Mouse (Mus musculus) forebrain, embryonic 12.5 days (tissue): ENCODE measurements at regions not wholly inside any gene's neighbourhood (a gene's known extent, or its start where the extent isn't known, plus 50 kb on each side); places are given as distances from the start of the nearest gene placed in this dataset.
A peak's percentile ranks its signal among the peaks of the same experiment; 100 is the strongest.
"Not testable (repeated sequence)": the region's sequence is repeated elsewhere in the genome, so short reads cannot be mapped to it uniquely, and the experiment has no call there.

ENCODE experiments used
- ATAC-seq: fragments of 200-750 bp; cut with Nextera tagmentation; 2 replicates; pipeline ENCODE4 v1.8.0; 2017; ENCODE audit warnings: moderate TSS enrichment; ENCODE audit not compliant: low FRiP score
- H3K27ac ChIP-seq: fragments of 300-500 bp; sonication (generic); 2 replicates; pipeline ENCODE4 v1.5.1; 2016; ENCODE audit warnings: mild to moderate bottlenecking
- H3K27me3 ChIP-seq: fragments of 300-500 bp; sonication (generic); 2 replicates; pipeline ENCODE4 v1.6.1; 2016; ENCODE audit warnings: mild to moderate bottlenecking
- H3K36me3 ChIP-seq: fragments of 300-500 bp; sonication (generic); replicated peaks from 2 replicates; pipeline ENCODE4 v1.6.1; 2016; ENCODE audit warnings: mild to moderate bottlenecking
- H3K4me1 ChIP-seq: fragments of 300-500 bp; sonication (generic); 2 replicates; pipeline ENCODE4 v1.6.1; 2016
- H3K4me2 ChIP-seq: fragments of 300-500 bp; sonication (generic); 2 replicates; pipeline ENCODE4 v1.6.1; 2016; ENCODE audit warnings: mild to moderate bottlenecking, moderate library complexity
- H3K4me3 ChIP-seq: fragments of 300-500 bp; sonication (generic); replicated peaks from 2 replicates; pipeline ENCODE4 v1.5.1; 2016; ENCODE audit warnings: mild to moderate bottlenecking
- H3K9ac ChIP-seq: fragments of 300-500 bp; sonication (generic); 2 replicates; pipeline ENCODE4 v1.6.1; 2016; ENCODE audit warnings: mild to moderate bottlenecking
- H3K9me3 ChIP-seq: fragments of 300-500 bp; sonication (generic); 2 replicates; pipeline ENCODE4 v1.6.1; 2016
- WGBS: fragments of 180-500 bp; shearing (Covaris S2); methylation state at CpG from one replicate; pipeline ENCODE4 v1.1.7; 2016; 5-methylcytosine and 5-hydroxymethylcytosine counted together

DNA sequence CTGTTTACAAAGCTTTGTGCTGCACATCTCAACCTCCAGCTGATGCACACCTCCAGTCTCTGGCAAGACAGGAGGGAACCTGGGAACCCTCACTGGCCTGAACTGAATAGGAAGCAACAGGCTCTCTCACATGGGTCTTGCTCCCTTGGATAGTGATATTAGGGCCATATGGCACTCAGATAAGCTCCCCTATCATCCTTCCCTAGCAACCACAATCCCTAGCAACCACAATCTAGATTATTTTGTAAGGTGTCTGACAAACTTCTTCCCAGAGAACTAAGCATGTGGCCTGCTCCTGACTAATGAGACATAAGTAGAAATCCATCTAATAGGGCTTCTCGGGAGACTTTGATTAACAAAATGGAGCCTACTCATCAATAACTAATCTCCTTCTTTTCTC lies 253.1 kb upstream of the Ercc4 start:
- Histone ChIP-seq H3K4me1 (no peaks in the 10 kb centered on the region), H3K27ac (no peak overlapping the region), H3K27me3 (no peaks in the 10 kb centered on the region), H3K4me3 (no peak overlapping the region), H3K9me3 (no peaks in the 10 kb centered on the region), H3K4me2 (no peak overlapping the region), H3K36me3 (no peaks in the 10 kb centered on the region), H3K9ac (no peak overlapping the region)
- ATAC-seq = no peak
- WGBS = 72% methylated on average over 1 of the region's 1 CpGs

DNA sequence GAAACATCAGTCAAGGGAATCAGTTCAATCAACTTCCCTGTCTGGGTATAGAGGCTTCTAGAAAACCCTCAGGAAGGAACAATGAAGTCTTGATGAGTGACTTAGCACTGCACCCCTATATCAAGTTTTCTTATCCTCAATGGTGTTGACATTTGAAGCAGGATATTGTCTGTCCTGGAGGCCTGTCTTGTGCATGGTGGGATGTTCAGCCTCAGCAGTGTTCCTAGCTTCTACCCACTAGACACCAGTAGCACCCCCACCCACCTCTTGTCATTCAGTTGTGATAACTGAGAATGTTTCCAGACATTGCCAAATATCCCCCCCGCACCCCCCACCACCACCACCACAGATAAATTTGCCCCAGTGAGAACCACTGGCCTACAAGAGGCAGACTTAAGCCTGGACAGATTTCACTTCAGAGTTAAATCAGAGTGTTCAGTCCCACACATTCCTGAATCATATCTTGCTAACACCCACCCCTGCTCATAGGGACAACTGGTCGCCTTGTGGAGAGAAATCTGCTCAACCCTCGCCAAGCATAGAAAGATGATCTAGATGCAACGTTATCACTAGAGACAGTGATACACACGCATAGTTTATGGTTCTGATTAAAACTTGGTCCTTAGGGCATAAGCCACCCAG lies 249.6 kb upstream of the Ercc4 start:
- Histone ChIP-seq H3K4me3 (no peak overlapping the region), H3K27me3 (no peaks in the 10 kb centered on the region), H3K9me3 (no peaks in the 10 kb centered on the region), H3K27ac (no peak overlapping the region), H3K9ac (no peak overlapping the region), H3K36me3 (no peaks in the 10 kb centered on the region), H3K4me1 (no peaks in the 10 kb centered on the region), H3K4me2 (no peak overlapping the region)
- no peak for ATAC-seq
- 95% methylated on average over 5 of the region's 5 CpGs for WGBS

DNA sequence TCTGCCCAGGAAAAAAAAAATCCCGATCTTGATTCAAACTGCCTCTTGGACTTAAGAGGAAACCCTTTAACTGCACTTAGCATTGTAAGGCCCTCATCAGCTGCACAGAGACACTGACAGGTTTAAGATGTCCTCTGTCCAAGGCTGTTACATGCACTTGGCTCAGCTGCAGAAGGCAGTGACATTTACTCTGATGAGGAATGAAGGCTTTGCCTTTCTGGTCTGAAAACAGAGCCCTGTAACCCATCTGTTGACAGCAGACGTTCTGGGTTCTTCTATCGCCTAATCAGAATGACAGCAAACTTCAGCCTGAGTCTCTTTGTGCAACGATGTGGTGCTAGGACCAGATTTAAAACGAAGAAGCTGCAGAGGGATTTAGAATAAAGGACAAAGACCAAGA lies 246.9 kb upstream of the Ercc4 start:
- ATAC-seq = no peak
- H3K4me1 ChIP-seq = no peaks in the 10 kb centered on the region
- H3K27me3 ChIP-seq = no peaks in the 10 kb centered on the region
- no peak overlapping the region for H3K9ac ChIP-seq
- no peaks in the 10 kb centered on the region for H3K36me3 ChIP-seq
- no peaks in the 10 kb centered on the region for H3K9me3 ChIP-seq
- no peak overlapping the region for H3K4me3 ChIP-seq
- H3K27ac ChIP-seq = no peak overlapping the region
- 78% methylated on average over 5 of the region's 5 CpGs for WGBS
- H3K4me2 ChIP-seq = no peak overlapping the region

DNA sequence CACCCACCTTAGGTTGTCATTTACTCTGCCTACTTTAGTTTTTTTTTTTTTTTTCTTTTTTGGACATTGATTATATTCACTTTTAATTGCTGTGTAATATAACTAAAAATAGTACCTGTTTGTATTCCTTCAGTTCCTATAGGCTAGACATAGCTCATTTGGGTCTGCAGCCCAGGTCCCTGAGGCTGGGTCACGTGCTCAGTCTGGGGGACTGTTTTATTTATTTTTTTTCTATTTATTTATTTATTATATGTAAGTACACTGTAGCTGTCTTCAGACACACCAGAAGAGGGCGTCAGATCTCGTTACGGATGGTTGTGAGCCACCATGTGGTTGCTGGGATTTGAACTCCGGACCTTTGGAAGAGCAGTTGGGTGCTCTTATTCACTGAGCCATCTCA lies 231.2 kb upstream of the Ercc4 start:
- H3K27ac ChIP-seq, ATAC-seq, H3K4me3 ChIP-seq, H3K4me1 ChIP-seq, H3K36me3 ChIP-seq, H3K27me3 ChIP-seq, H3K9me3 ChIP-seq, H3K9ac ChIP-seq, H3K4me2 ChIP-seq: not testable (repeated sequence)
- 90% methylated on average over 5 of the region's 5 CpGs for WGBS

DNA sequence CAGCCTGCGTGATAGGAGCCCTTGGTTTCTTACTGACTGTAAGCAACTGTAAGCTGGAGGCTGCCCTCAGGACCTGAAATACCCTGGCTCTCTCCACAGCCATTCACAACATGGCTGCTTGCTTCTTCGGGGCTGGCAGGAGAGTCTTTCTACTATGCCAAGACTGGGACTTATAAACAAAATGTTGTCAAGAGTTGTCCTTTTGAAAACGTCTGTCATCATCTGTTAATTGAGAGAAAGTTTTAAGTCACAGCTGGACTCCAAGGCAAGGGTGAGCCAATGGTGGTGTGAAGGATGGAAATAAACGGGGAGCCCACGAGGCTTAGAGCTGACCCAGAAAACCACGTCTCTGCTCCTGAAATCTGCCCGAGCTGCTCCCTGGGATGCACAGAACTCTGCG lies 229.5 kb upstream of the Ercc4 start:
- H3K4me3 ChIP-seq = no peak overlapping the region
- ATAC-seq = no peak
- no peaks in the 10 kb centered on the region for H3K36me3 ChIP-seq
- peaks cover 12% of the 10 kb centered on the region for H3K4me1 ChIP-seq
- no peak overlapping the region for H3K9ac ChIP-seq
- no peaks in the 10 kb centered on the region for H3K9me3 ChIP-seq
- WGBS = 86% methylated on average over 8 of the region's 8 CpGs
- H3K27ac ChIP-seq = no peak overlapping the region
- no peaks in the 10 kb centered on the region for H3K27me3 ChIP-seq
- no peak overlapping the region for H3K4me2 ChIP-seq

DNA sequence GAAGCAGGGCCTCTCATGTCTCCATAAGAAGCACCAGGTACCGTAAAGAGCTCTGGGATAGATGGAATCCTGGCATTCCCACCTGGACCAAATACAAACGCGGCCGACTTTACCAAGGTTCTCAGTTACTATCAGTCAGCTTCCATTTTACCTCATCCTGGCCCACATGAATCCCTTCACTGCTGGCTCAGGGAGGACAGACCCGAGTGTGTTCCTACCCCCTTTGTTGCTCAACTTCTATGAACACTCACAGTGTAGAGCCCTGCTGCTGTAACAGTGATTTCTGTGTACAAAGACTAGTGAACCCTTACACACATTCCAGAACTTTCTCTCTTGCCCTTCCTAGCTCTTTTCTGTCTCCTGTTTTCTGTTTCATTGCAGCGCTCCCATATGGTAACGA lies 229.0 kb upstream of the Ercc4 start:
- H3K36me3 ChIP-seq = no peaks in the 10 kb centered on the region

DNA sequence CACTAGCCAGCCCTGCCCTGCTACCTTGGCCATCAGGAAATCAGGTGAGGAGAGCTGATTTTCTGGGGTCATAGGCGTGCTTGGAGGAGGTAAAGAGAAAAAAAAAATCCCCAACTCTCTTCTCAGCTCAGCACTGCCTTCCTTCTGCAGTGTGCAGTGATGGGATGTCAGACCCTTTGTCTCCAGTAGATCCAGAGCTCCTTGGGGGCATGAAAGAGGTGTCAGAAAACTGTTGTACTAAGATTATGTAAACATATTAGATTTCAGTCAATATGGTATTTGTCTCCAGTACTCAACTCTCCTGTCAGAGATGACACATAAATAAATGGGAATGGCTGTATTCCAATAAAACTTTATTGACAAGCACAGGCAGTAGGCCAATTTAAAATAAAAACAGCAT lies 226.8 kb upstream of the Ercc4 start:
- H3K4me1 ChIP-seq = peaks cover 28% of the 10 kb centered on the region
- H3K9me3 ChIP-seq = no peaks in the 10 kb centered on the region
- no peaks in the 10 kb centered on the region for H3K36me3 ChIP-seq
- no peaks in the 10 kb centered on the region for H3K27me3 ChIP-seq
- H3K4me3 ChIP-seq = no peak overlapping the region
- WGBS = 83% methylated on average over 1 of the region's 1 CpGs
- H3K9ac ChIP-seq = no peak overlapping the region
- H3K27ac ChIP-seq = no peak overlapping the region
- H3K4me2 ChIP-seq = no peak overlapping the region
- no peak for ATAC-seq

More for the DNA sequence above, 229.0 kb upstream of the Ercc4 start:
- H3K9ac ChIP-seq = no peak overlapping the region
- peaks cover 17% of the 10 kb centered on the region for H3K4me1 ChIP-seq
- WGBS = 92% methylated on average over 7 of the region's 7 CpGs
- no peaks in the 10 kb centered on the region for H3K27me3 ChIP-seq
- H3K9me3 ChIP-seq = no peaks in the 10 kb centered on the region
- no peak for ATAC-seq
- no peak overlapping the region for H3K27ac ChIP-seq
- H3K4me3 ChIP-seq = no peak overlapping the region
- no peak overlapping the region for H3K4me2 ChIP-seq

DNA sequence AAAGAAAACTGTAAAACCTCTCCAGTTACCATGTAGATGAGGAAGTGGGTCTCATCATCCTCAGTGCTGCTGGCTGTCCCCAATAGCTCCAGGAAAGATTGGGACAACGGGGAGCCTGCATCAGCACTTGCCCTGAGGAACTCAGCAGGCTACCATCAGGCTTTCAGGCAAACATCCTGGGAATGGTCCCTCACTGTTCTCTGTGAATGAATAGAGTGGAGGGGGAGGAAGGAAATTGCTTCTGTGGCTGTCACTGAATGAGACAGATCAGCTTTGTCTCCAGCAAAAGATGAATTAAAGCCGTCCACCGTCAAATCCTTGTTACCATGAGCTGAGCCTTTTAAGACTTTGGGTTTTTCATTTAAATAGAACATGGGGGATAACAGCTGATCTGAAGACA lies 224.9 kb upstream of the Ercc4 start:
- Histone ChIP-seq H3K4me1 (peaks cover 28% of the 10 kb centered on the region), H3K4me2 (no peak overlapping the region), H3K27ac (peak overlapping the region; percentile 59; the same call in 1 of the 2 replicates), H3K36me3 (no peaks in the 10 kb centered on the region), H3K9me3 (no peaks in the 10 kb centered on the region), H3K27me3 (no peaks in the 10 kb centered on the region), H3K9ac (no peak overlapping the region), H3K4me3 (no peak overlapping the region)
- peak; percentile 67; the same call in 1 of the 2 replicates for ATAC-seq
- WGBS = 1% methylated on average over 3 of the region's 3 CpGs

DNA sequence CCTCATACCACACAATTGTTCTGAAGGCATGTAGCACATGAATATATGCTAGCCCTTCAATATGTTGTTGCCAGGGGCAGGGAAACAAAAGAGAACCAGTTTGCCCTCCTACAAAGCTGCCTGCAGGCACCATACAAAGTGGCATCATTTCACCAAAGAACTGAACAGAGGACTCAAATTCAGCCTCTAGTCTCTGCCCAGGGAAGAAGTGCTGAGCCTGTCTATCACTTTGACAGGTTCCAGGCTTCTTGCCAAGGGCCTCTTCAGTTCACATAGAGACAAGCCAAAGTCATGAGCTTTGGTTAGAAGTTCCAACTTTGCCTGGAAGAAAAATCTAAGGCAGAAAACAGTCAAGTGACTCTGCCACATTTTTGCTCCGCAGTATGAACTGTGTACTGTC lies 223.4 kb upstream of the Ercc4 start:
- H3K4me1 ChIP-seq = peaks cover 28% of the 10 kb centered on the region
- no peak overlapping the region for H3K9ac ChIP-seq
- no peaks in the 10 kb centered on the region for H3K27me3 ChIP-seq
- H3K4me2 ChIP-seq = no peak overlapping the region
- H3K4me3 ChIP-seq = no peak overlapping the region
- H3K9me3 ChIP-seq = no peaks in the 10 kb centered on the region
- H3K27ac ChIP-seq = peak overlapping the region; percentile 31; the same call in 1 of the 2 replicates
- whole genome bisulfite sequencing = 74% methylated on average over 1 of the region's 1 CpGs
- H3K36me3 ChIP-seq = no peaks in the 10 kb centered on the region
- ATAC-seq = peak; percentile 30; the same call in 1 of the 2 replicates

DNA sequence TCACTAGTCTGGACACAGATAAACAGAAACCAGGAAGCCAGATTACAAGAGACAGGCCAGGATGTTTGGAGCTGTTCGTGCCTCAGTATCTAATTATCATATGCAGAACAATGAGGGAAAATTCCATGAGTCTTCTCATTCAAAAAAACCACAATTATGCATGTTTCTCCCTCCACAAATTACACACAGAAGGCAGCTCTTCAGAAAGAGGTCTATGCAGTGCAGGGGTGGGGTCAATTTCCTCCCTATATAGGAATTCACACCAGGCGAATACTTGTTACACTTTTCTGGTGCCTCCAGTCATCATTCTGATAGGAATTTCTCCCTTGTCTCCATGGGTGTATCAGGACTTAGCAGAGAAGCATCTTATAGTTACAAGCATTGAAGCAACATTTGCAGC lies 222.1 kb upstream of the Ercc4 start:
- ATAC-seq = no peak
- Histone ChIP-seq H3K4me1 (peaks cover 28% of the 10 kb centered on the region), H3K4me2 (no peak overlapping the region), H3K9me3 (no peaks in the 10 kb centered on the region), H3K9ac (no peak overlapping the region), H3K4me3 (no peak overlapping the region), H3K36me3 (no peaks in the 10 kb centered on the region), H3K27me3 (no peaks in the 10 kb centered on the region), H3K27ac (no peak overlapping the region)
- 54% methylated on average over 2 of the region's 2 CpGs for WGBS

DNA sequence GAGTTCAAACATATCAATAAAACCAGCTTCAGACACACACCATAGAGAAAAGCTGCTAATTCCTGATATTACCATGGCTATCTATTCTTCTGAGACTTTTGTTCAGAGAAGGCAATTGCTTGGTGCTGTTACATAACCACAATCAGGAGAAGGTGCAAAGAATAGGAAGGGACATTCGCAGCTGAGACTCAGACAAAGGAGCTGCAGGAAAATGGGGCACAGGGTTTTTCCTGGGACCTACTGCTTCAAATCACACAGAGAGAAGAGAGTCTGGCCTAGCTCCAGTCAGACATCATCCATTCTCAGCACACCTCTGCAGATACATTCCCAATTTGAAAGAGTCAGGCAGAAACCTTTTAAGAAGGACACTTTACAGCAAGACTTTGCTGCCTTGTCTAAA lies 219.4 kb upstream of the Ercc4 start:
- no peak overlapping the region for H3K27ac ChIP-seq
- WGBS = 94% methylated on average over 1 of the region's 1 CpGs
- no peak for ATAC-seq
- H3K36me3 ChIP-seq = no peaks in the 10 kb centered on the region
- no peaks in the 10 kb centered on the region for H3K9me3 ChIP-seq
- no peak overlapping the region for H3K4me2 ChIP-seq
- no peak overlapping the region for H3K4me3 ChIP-seq
- H3K4me1 ChIP-seq = peaks cover 15% of the 10 kb centered on the region
- no peak overlapping the region for H3K9ac ChIP-seq
- H3K27me3 ChIP-seq = no peaks in the 10 kb centered on the region

DNA sequence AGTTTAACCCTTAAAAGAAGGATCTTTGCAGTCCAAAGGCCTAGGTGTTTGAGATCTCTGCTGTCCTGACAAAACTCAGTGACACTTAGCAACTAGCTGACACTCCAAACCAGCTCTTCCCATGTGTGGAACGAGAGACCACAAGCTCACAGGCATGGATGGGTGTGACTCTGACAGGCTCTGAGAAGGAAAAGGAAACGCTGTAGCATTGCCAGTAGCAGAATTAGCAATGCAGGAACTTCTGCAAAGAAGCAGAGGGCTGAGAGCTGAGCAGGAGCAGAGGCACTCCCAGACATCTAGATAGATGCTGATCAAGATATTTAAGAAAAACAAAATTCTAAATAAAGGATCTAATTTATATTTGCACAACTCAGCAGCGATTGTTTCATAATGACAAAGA lies 218.9 kb upstream of the Ercc4 start:
- H3K9ac ChIP-seq = no peak overlapping the region
- no peaks in the 10 kb centered on the region for H3K36me3 ChIP-seq
- no peak overlapping the region for H3K4me3 ChIP-seq
- H3K27me3 ChIP-seq = no peaks in the 10 kb centered on the region
- no peaks in the 10 kb centered on the region for H3K9me3 ChIP-seq
- ATAC-seq = no peak
- WGBS = 83% methylated on average over 3 of the region's 3 CpGs
- no peak overlapping the region for H3K4me2 ChIP-seq
- peaks cover 11% of the 10 kb centered on the region for H3K4me1 ChIP-seq
- no peak overlapping the region for H3K27ac ChIP-seq

DNA sequence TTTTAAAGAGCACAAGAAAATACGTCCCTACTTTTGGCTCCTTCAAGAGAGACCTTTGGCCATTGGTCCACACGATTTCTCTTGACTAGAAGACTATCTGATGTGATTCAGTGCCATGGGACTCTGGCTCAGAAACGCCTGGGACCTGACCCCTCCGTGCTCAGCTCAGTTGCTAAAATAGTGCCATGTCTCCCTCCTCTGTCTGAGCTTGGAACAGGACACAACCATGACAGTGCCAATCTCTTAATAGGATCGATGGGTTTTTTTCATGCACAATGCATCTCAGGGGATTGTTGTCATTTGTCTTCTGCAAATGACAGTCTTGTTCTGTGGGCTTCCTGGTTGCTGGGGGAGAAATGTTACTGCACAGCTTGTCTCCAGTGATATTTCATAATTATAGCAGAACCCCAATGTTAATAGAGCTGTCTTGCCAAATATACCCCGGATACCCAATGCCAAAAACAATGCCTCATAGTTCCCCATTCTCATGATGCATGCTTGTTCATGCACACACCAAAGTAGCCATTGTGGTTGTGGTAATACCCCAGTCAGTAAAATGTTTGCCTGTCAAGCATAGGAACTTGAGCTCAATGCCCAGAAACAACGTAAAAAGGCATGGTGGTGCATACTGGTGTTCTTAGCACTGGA lies 216.7 kb upstream of the Ercc4 start:
- Histone ChIP-seq H3K27ac (no peak overlapping the region), H3K4me3 (no peak overlapping the region), H3K36me3 (no peaks in the 10 kb centered on the region), H3K4me2 (no peak overlapping the region), H3K9me3 (no peaks in the 10 kb centered on the region), H3K9ac (no peak overlapping the region), H3K27me3 (no peaks in the 10 kb centered on the region), H3K4me1 (no peaks in the 10 kb centered on the region)
- 86% methylated on average over 7 of the region's 7 CpGs for WGBS
- no peak for ATAC-seq
